Mouse (Mus musculus): ENCODE measurements around the gene Olfr1513.
"Not testable (repeated sequence)": the region's sequence is repeated elsewhere in the genome, so short reads cannot be mapped to it uniquely, and the experiment has no call there.

The Olfr1513 gene

GRCm38 (mm10) chr14:52306100-52306499 is 50.1 kb downstream of the Olfr1513 start:
- no peak for DNase-seq

GRCm38 (mm10) chr14:52304644-52305271 is 51.5 kb downstream of the Olfr1513 start, which contains the start of gene Mettl3:
Gene Mettl3, minus strand, starts transcription at chr14:52305128.
- peak; percentile 92 to 94 for DNase-seq

GRCm38 (mm10) chr14:52303517-52303916 is 52.7 kb downstream of the Olfr1513 start:
- DNase-seq: not testable (repeated sequence)
